Mouse (Mus musculus): Measurements from ENCODE around the gene Adamts2. TPM values are rescaled to one million over a fixed set of nuclear protein-coding genes. Genes with fewer than 3 reads are reported as not detected.

Adamts2 gene
- total and polyA plus RNA-seq, 2 experiments from 2014 or later = 8.7 to 19.4 TPM

- Histone ChIP-seq H3K36me3 (replicated peaks; ENCODE audit: control insufficient read depth, insufficient read depth, low read length) (no peaks in the 10 kb centered on the region), H3K4me1 (ENCODE audit: control insufficient read depth, insufficient read depth) (0 out of 2 replicates have a peak, but pooled peaks cover 3% of the 10 kb centered on the region), H3K9ac (replicated peaks; ENCODE audit: low read depth, low read length) (no peak overlapping the region), H3K27ac (ENCODE audit: low read depth) (no peak overlapping the region), H3K27me3 (ENCODE audit: control insufficient read depth, insufficient read depth, low read length) (no peaks in the 10 kb centered on the region), H3K4me3 (ENCODE audit: low read depth, low read length) (no peak overlapping the region), H3K4me2 (ENCODE audit: low read depth, low read length) (no peak overlapping the region), H3K9me3 (replicated peaks; ENCODE audit: control insufficient read depth, low read length) (no peaks in the 10 kb centered on the region)
- DNase-seq (ENCODE audit: low spot score) (no peak), ATAC-seq (ENCODE audit: insufficient read depth, low read depth) (no peak)
- TF ChIP-seq EP300 (IDR thresholded peaks at IDR 0.05; ENCODE audit: low read depth) (no peak), CTCF (IDR thresholded peaks at IDR 0.05; ENCODE audit: low read depth) (no peak)
- WGBS = 94% methylated on average over 3 of the region's 3 CpGs
Measured at GRCm38 (mm10) chr11:50623806-50624205, 21.9 kb downstream of the Adamts2 start.

GRCm38 (mm10) chr11:50624239-50624638 lies 22.4 kb downstream of the Adamts2 start:
- no peak overlapping the region for H3K9ac ChIP-seq (replicated peaks; ENCODE audit: low read depth, low read length)
- DNase-seq (ENCODE audit: low spot score) = peak; percentile 21
- H3K27me3 ChIP-seq (ENCODE audit: control insufficient read depth, insufficient read depth, low read length) = no peaks in the 10 kb centered on the region
- ATAC-seq (ENCODE audit: insufficient read depth, low read depth) = peak; percentile 18; the same call in 1 of the 2 replicates
- TF ChIP-seq EP300 (IDR thresholded peaks at IDR 0.05; ENCODE audit: low read depth) = no peak
- peak; percentile 46 for TF ChIP-seq CTCF (IDR thresholded peaks at IDR 0.05; ENCODE audit: low read depth)
- no peak overlapping the region for H3K4me3 ChIP-seq (ENCODE audit: low read depth, low read length)
- H3K4me1 ChIP-seq (ENCODE audit: control insufficient read depth, insufficient read depth) = 0 out of 2 replicates have a peak, but pooled peaks cover 3% of the 10 kb centered on the region
- no peak overlapping the region; the same call in 1 of the 2 replicates for H3K27ac ChIP-seq (ENCODE audit: low read depth)
- WGBS = 58% methylated on average over 2 of the region's 2 CpGs
- H3K4me2 ChIP-seq (ENCODE audit: low read depth, low read length) = no peak overlapping the region
- no peaks in the 10 kb centered on the region for H3K9me3 ChIP-seq (replicated peaks; ENCODE audit: control insufficient read depth, low read length)
- no peaks in the 10 kb centered on the region for H3K36me3 ChIP-seq (replicated peaks; ENCODE audit: control insufficient read depth, insufficient read depth, low read length)

- no peak overlapping the region for H3K4me2 ChIP-seq (ENCODE audit: low read depth, low read length)
- no peaks in the 10 kb centered on the region for H3K36me3 ChIP-seq (replicated peaks; ENCODE audit: control insufficient read depth, insufficient read depth, low read length)
- DNase-seq (ENCODE audit: low spot score) (no peak), ATAC-seq (ENCODE audit: insufficient read depth, low read depth) (no peak)
- 0 out of 2 replicates have a peak, but pooled peaks cover 3% of the 10 kb centered on the region for H3K4me1 ChIP-seq (ENCODE audit: control insufficient read depth, insufficient read depth)
- no peaks in the 10 kb centered on the region for H3K9me3 ChIP-seq (replicated peaks; ENCODE audit: control insufficient read depth, low read length)
- H3K27me3 ChIP-seq (ENCODE audit: control insufficient read depth, insufficient read depth, low read length) = no peaks in the 10 kb centered on the region
- no peak for TF ChIP-seq CTCF (IDR thresholded peaks at IDR 0.05; ENCODE audit: low read depth)
- TF ChIP-seq EP300 (IDR thresholded peaks at IDR 0.05; ENCODE audit: low read depth) = no peak
- 56% methylated on average over 5 of the region's 5 CpGs for WGBS
- H3K9ac ChIP-seq (replicated peaks; ENCODE audit: low read depth, low read length) = no peak overlapping the region
- H3K4me3 ChIP-seq (ENCODE audit: low read depth, low read length) = no peak overlapping the region
- H3K27ac ChIP-seq (ENCODE audit: low read depth) = no peak overlapping the region
Measured at GRCm38 (mm10) chr11:50624720-50625119, 22.8 kb downstream of the Adamts2 start.

GRCm38 (mm10) chr11:50628915-50629314 lies 27.0 kb downstream of the Adamts2 start:
- WGBS = 57% methylated on average over 3 of the region's 3 CpGs
- TF ChIP-seq CTCF (IDR thresholded peaks at IDR 0.05; ENCODE audit: low read depth) (no peak), EP300 (IDR thresholded peaks at IDR 0.05; ENCODE audit: low read depth) (no peak)

GRCm38 (mm10) chr11:50630462-50630861 lies 28.6 kb downstream of the Adamts2 start:
- H3K36me3 ChIP-seq (replicated peaks; ENCODE audit: control insufficient read depth, insufficient read depth, low read length) = no peaks in the 10 kb centered on the region
- no peak overlapping the region for H3K9ac ChIP-seq (replicated peaks; ENCODE audit: low read depth, low read length)
- H3K4me3 ChIP-seq (ENCODE audit: low read depth, low read length) = no peak overlapping the region
- no peak overlapping the region for H3K27ac ChIP-seq (ENCODE audit: low read depth)
- H3K4me2 ChIP-seq (ENCODE audit: low read depth, low read length) = no peak overlapping the region
- no peak for DNase-seq (ENCODE audit: low spot score)
- no peaks in the 10 kb centered on the region for H3K27me3 ChIP-seq (ENCODE audit: control insufficient read depth, insufficient read depth, low read length)
- peaks cover 25% of the 10 kb centered on the region for H3K4me1 ChIP-seq (ENCODE audit: control insufficient read depth, insufficient read depth)
- ATAC-seq (ENCODE audit: insufficient read depth, low read depth) = no peak
- no peak for TF ChIP-seq CTCF (IDR thresholded peaks at IDR 0.05; ENCODE audit: low read depth)
- TF ChIP-seq EP300 (IDR thresholded peaks at IDR 0.05; ENCODE audit: low read depth) = no peak
- 74% methylated on average over 2 of the region's 2 CpGs for WGBS
- H3K9me3 ChIP-seq (replicated peaks; ENCODE audit: control insufficient read depth, low read length) = no peaks in the 10 kb centered on the region

More at GRCm38 (mm10) chr11:50628915-50629314, 27.0 kb downstream of the Adamts2 start:
- ATAC-seq (ENCODE audit: insufficient read depth, low read depth) = no peak
- H3K27me3 ChIP-seq (ENCODE audit: control insufficient read depth, insufficient read depth, low read length) = no peaks in the 10 kb centered on the region
- no peak overlapping the region for H3K27ac ChIP-seq (ENCODE audit: low read depth)
- H3K36me3 ChIP-seq (replicated peaks; ENCODE audit: control insufficient read depth, insufficient read depth, low read length) = no peaks in the 10 kb centered on the region
- no peaks in the 10 kb centered on the region for H3K9me3 ChIP-seq (replicated peaks; ENCODE audit: control insufficient read depth, low read length)
- H3K4me2 ChIP-seq (ENCODE audit: low read depth, low read length) = no peak overlapping the region
- no peak for DNase-seq (ENCODE audit: low spot score)
- H3K4me1 ChIP-seq (ENCODE audit: control insufficient read depth, insufficient read depth) = peaks cover 19% of the 10 kb centered on the region
- H3K9ac ChIP-seq (replicated peaks; ENCODE audit: low read depth, low read length) = no peak overlapping the region
- no peak overlapping the region for H3K4me3 ChIP-seq (ENCODE audit: low read depth, low read length)

GRCm38 (mm10) chr11:50632270-50632669 lies 30.4 kb downstream of the Adamts2 start:
- Histone ChIP-seq H3K4me3 (ENCODE audit: low read depth, low read length) (no peak overlapping the region), H3K36me3 (replicated peaks; ENCODE audit: control insufficient read depth, insufficient read depth, low read length) (no peaks in the 10 kb centered on the region), H3K9me3 (replicated peaks; ENCODE audit: control insufficient read depth, low read length) (no peaks in the 10 kb centered on the region), H3K9ac (replicated peaks; ENCODE audit: low read depth, low read length) (no peak overlapping the region), H3K27ac (ENCODE audit: low read depth) (peak overlapping the region; percentile 66), H3K27me3 (ENCODE audit: control insufficient read depth, insufficient read depth, low read length) (no peaks in the 10 kb centered on the region), H3K4me1 (ENCODE audit: control insufficient read depth, insufficient read depth) (peaks cover 36% of the 10 kb centered on the region), H3K4me2 (ENCODE audit: low read depth, low read length) (no peak overlapping the region)
- ATAC-seq (ENCODE audit: insufficient read depth, low read depth) (peak; percentile 93), DNase-seq (ENCODE audit: low spot score) (peak; percentile 82)
- TF ChIP-seq EP300 (IDR thresholded peaks at IDR 0.05; ENCODE audit: low read depth) = no peak
- TF ChIP-seq CTCF (IDR thresholded peaks at IDR 0.05; ENCODE audit: low read depth) = no peak
- WGBS = 10% methylated on average over 4 of the region's 4 CpGs

Data from heart, postnatal 0 days (tissue).